Comparison of ENCODE assay signal across 8 mouse cellular contexts in genomic region chr13:80862215-80862614, GRCm38 (mm10). TPM values are rescaled to one million over a fixed set of nuclear protein-coding genes. Genes with fewer than 3 reads are reported as not detected.
A peak's percentile ranks its signal among the peaks of the same experiment; 100 is the strongest.
DNase-seq lines count a peak whose midpoint lies in the region; ATAC-seq and TF ChIP-seq lines count a peak whose summit lies in the region.

No protein-coding gene starts in this region.

- no peak for TF ChIP-seq POLR2A in testis, adult 2 months (IDR thresholded peaks at IDR 0.05; ENCODE audit: control insufficient read depth, low read depth, low read length)
- TF ChIP-seq POLR2A in cerebellum, adult 2 months (IDR thresholded peaks at IDR 0.05; ENCODE audit: borderline replicate concordance, insufficient read depth, low read length), result no peak

- TF ChIP-seq CTCF in testis, adult 2 months (IDR thresholded peaks at IDR 0.05; ENCODE audit: control insufficient read depth, insufficient read depth, insufficient replicate concordance, low read depth, low read length), result peak; percentile 49; the same call in 1 of the 2 replicates
- TF ChIP-seq CTCF in cerebellum, adult 2 months (IDR thresholded peaks at IDR 0.05; ENCODE audit: borderline replicate concordance, insufficient read depth, low read depth, low read length), result peak; percentile 81

- H3K9me3 ChIP-seq in intestine, embryonic 16.5 days (ENCODE audit: control insufficient read depth, low read length), result no peaks in the 10 kb centered on the region
- H3K9me3 ChIP-seq in limb, embryonic 12.5 days, result no peaks in the 10 kb centered on the region

- no peak overlapping the region for H3K27ac ChIP-seq in testis, adult 2 months (ENCODE audit: control insufficient read depth, insufficient read depth, low read depth, low read length)
- H3K27ac ChIP-seq in cerebellum, adult 2 months (ENCODE audit: insufficient read depth, low read length), result no peak overlapping the region
- no peak overlapping the region for H3K27ac ChIP-seq in intestine, embryonic 16.5 days (ENCODE audit: low read length)
- H3K27ac ChIP-seq in limb, embryonic 12.5 days, result no peak overlapping the region

- H3K4me3 ChIP-seq in testis, adult 2 months (ENCODE audit: control insufficient read depth, low read depth, low read length), result no peak overlapping the region
- H3K4me3 ChIP-seq in cerebellum, adult 2 months (replicated peaks; ENCODE audit: insufficient read depth, low read depth, low read length), result no peak overlapping the region
- no peak overlapping the region for H3K4me3 ChIP-seq in intestine, embryonic 16.5 days (ENCODE audit: low read length)
- no peak overlapping the region for H3K4me3 ChIP-seq in limb, embryonic 12.5 days (replicated peaks)

- no peak overlapping the region for H3K4me2 ChIP-seq in intestine, embryonic 16.5 days (ENCODE audit: low read depth, low read length)
- no peak overlapping the region for H3K4me2 ChIP-seq in limb, embryonic 12.5 days

- no peaks in the 10 kb centered on the region for H3K27me3 ChIP-seq in testis, adult 2 months (ENCODE audit: control insufficient read depth, insufficient read depth, low read length)
- H3K27me3 ChIP-seq in cerebellum, adult 2 months (ENCODE audit: control insufficient read depth, insufficient read depth, low read length), result no peaks in the 10 kb centered on the region
- H3K27me3 ChIP-seq in intestine, embryonic 16.5 days (replicated peaks; ENCODE audit: control insufficient read depth, insufficient read depth, low read length), result no peaks in the 10 kb centered on the region
- H3K27me3 ChIP-seq in limb, embryonic 12.5 days, result no peaks in the 10 kb centered on the region

- 8% methylated on average over 5 of the region's 5 CpGs for WGBS in cerebellum, adult 2 months
- WGBS in intestine, embryonic 16.5 days, result 9% methylated on average over 5 of the region's 5 CpGs
- 10% methylated on average over 5 of the region's 5 CpGs for WGBS in limb, embryonic 12.5 days

- peak; percentile 55; the same call in 1 of the 2 replicates for ATAC-seq in intestine, embryonic 16.5 days
- ATAC-seq in limb, embryonic 12.5 days (ENCODE audit: insufficient number of reproducible peaks, insufficient read depth, low FRiP score, low TSS enrichment, low read depth), result peak; percentile 74; the same call in 1 of the 2 replicates

- no peak for DNase-seq in testis, postnatal 14 days (ENCODE audit: low spot score)
- peak; percentile 38 to 60 for DNase-seq in cerebellum, adult 2 months
- peak; percentile 68 for DNase-seq in forelimb bud, embryonic 11.5 days (ENCODE audit: low read depth, low spot score)
- DNase-seq in naive thymus-derived CD4-positive, alpha-beta T cell, adult 2 months (ENCODE audit: low read depth), result peak; percentile 76
- peak; percentile 83 for DNase-seq in testis, postnatal 10 days (ENCODE audit: low spot score)

- no peak overlapping the region for H3K9ac ChIP-seq in intestine, embryonic 16.5 days (ENCODE audit: low read depth, low read length)
- no peak overlapping the region for H3K9ac ChIP-seq in limb, embryonic 12.5 days (replicated peaks)

- no peaks in the 10 kb centered on the region for H3K4me1 ChIP-seq in testis, adult 2 months (ENCODE audit: control insufficient read depth, insufficient read depth, low read length)
- H3K4me1 ChIP-seq in cerebellum, adult 2 months (ENCODE audit: control insufficient read depth, insufficient read depth, low read length), result no peaks in the 10 kb centered on the region
- H3K4me1 ChIP-seq in intestine, embryonic 16.5 days (ENCODE audit: control insufficient read depth, insufficient read depth, low read length), result no peaks in the 10 kb centered on the region
- no peaks in the 10 kb centered on the region for H3K4me1 ChIP-seq in limb, embryonic 12.5 days (replicated peaks)

- no peaks in the 10 kb centered on the region for H3K36me3 ChIP-seq in testis, adult 2 months (ENCODE audit: control insufficient read depth, insufficient read depth, low read length)
- H3K36me3 ChIP-seq in intestine, embryonic 16.5 days (ENCODE audit: control insufficient read depth, insufficient read depth, low read length), result no peaks in the 10 kb centered on the region
- H3K36me3 ChIP-seq in limb, embryonic 12.5 days, result no peaks in the 10 kb centered on the region

RNA-seq across cellular contexts. Expression of gene Arrdc3, which starts 21.0 kb away (rescaled TPM):
- 69.6 and 76.3 TPM in 2 replicates for polyA plus RNA-seq in testis, adult 2 months (2012; rRNA removed)
- polyA plus RNA-seq in cerebellum, adult 2 months (2012; rRNA removed), result 56.7 and 58.6 TPM in 2 replicates
- 36.2 and 40.9 TPM in 2 replicates for polyA plus RNA-seq in intestine, embryonic 16.5 days (2015; fragmentation: Nextera tagmentation; extraction: Ambion mirVana)
- 94.9 and 102 TPM in 2 replicates for polyA plus RNA-seq in limb, embryonic 12.5 days (2016; fragmentation: Nextera tagmentation; extraction: Ambion mirVana)
